Mouse (Mus musculus) heart, adult 8-10 months (tissue): ENCODE data around the gene Cdkl3. TPM values are rescaled to one million over a fixed set of nuclear protein-coding genes. Genes with fewer than 3 reads are reported as not detected.
A peak's percentile ranks its signal among the peaks of the same experiment; 100 is the strongest.
"Not testable (repeated sequence)": the region's sequence is repeated elsewhere in the genome, so short reads cannot be mapped to it uniquely, and the experiment has no call there.

Experiments used
- DNase-seq: peaks from one replicate; pipeline ENCODE4 v3.0.0; 2022; ENCODE audit warnings: low spot score
- total RNA-seq, 4 experiments: library from RNA; stranded (reverse); gene quantifications; 2 replicates each; pipeline ENCODE4 v1.2.4; 2022

Cdkl3 gene
- total RNA-seq, 4 experiments from 2014 or later = 3.8 to 5.5 (median 4.4) TPM

GRCm38 (mm10) chr11:52076742-52077352 is 72.8 kb downstream of the Cdkl3 start:
- DNase-seq = no peak

GRCm38 (mm10) chr11:52077939-52078338 is 73.9 kb downstream of the Cdkl3 start:
- no peak for DNase-seq

GRCm38 (mm10) chr11:52079978-52080377 is 76.0 kb downstream of the Cdkl3 start:
- DNase-seq = peak; percentile 21

- DNase-seq = no peak
These were observed 76.6 kb downstream of the Cdkl3 start for GRCm38 (mm10) chr11:52080656-52081055.

GRCm38 (mm10) chr11:52085857-52086203 is 81.8 kb downstream of the Cdkl3 start:
- no peak for DNase-seq

- DNase-seq = peak; percentile 16
These were observed 82.3 kb downstream of the Cdkl3 start for GRCm38 (mm10) chr11:52086204-52086864.

- no peak for DNase-seq
These were observed 85.3 kb downstream of the Cdkl3 start for GRCm38 (mm10) chr11:52089291-52089690.

GRCm38 (mm10) chr11:52091261-52091660 is 87.2 kb downstream of the Cdkl3 start:
- DNase-seq = no peak

GRCm38 (mm10) chr11:52094568-52094967 is 90.5 kb downstream of the Cdkl3 start:
- DNase-seq = peak; percentile 28

GRCm38 (mm10) chr11:52097016-52097415 is 93.0 kb downstream of the Cdkl3 start:
- DNase-seq = no peak

GRCm38 (mm10) chr11:52097596-52097995 is 93.6 kb downstream of the Cdkl3 start:
- no peak for DNase-seq

GRCm38 (mm10) chr11:52098398-52098946 is 94.5 kb downstream of the Cdkl3 start, which contains the start of gene Ppp2ca:
Gene Ppp2ca (plus strand): TSS chr11:52098681.
- peak; percentile 98 for DNase-seq

- DNase-seq = peak; percentile 33
These were observed 95.2 kb downstream of the Cdkl3 start for GRCm38 (mm10) chr11:52099031-52099761.

- DNase-seq = no peak
These were observed 95.8 kb downstream of the Cdkl3 start for GRCm38 (mm10) chr11:52099771-52100219.

GRCm38 (mm10) chr11:52102977-52103376 is 99.0 kb downstream of the Cdkl3 start:
- no peak for DNase-seq

GRCm38 (mm10) chr11:52105503-52105902 is 101.5 kb downstream of the Cdkl3 start:
- no peak for DNase-seq

GRCm38 (mm10) chr11:52106037-52106436 is 102.0 kb downstream of the Cdkl3 start:
- no peak for DNase-seq

GRCm38 (mm10) chr11:52106438-52106837 is 102.4 kb downstream of the Cdkl3 start:
- DNase-seq = no peak

GRCm38 (mm10) chr11:52108796-52109195 is 104.8 kb downstream of the Cdkl3 start:
- no peak for DNase-seq

- no peak for DNase-seq
These were observed 105.4 kb downstream of the Cdkl3 start for GRCm38 (mm10) chr11:52109421-52109820.

- DNase-seq = no peak
These were observed 111.5 kb downstream of the Cdkl3 start for GRCm38 (mm10) chr11:52115479-52115878.

GRCm38 (mm10) chr11:52116117-52116516 is 112.1 kb downstream of the Cdkl3 start:
- DNase-seq = not testable (repeated sequence)
